Mouse (Mus musculus) kidney, adult 2 months (tissue): ENCODE data around the gene Arl13b. TPM values are rescaled to one million over a fixed set of nuclear protein-coding genes. Genes with fewer than 3 reads are reported as not detected.

Experiments
- DNase-seq: peaks from one replicate; pipeline ENCODE4 v3.0.0; 2021
- H3K27ac ChIP-seq: fragments of 200-500 bp; 2 replicates; pipeline ENCODE4 v1.5.1; 2012; ENCODE audit warnings: low read depth, low read length, control low read depth, inconsistent platforms; ENCODE audit not compliant: insufficient read depth
- H3K27me3 ChIP-seq: fragments of 200-500 bp; replicated peaks from 2 replicates; pipeline ENCODE4 v1.6.1; 2012; ENCODE audit warnings: mild to moderate bottlenecking, moderate library complexity, low read length, inconsistent platforms; ENCODE audit not compliant: control insufficient read depth, insufficient read depth
- H3K36me3 ChIP-seq: fragments of 200-500 bp; 2 replicates; pipeline ENCODE4 v1.6.1; 2012; ENCODE audit warnings: mild to moderate bottlenecking, moderate library complexity, low read length, inconsistent platforms; ENCODE audit not compliant: control insufficient read depth, insufficient read depth
- H3K4me1 ChIP-seq: fragments of 200-500 bp; 2 replicates; pipeline ENCODE4 v1.6.1; 2011; ENCODE audit warnings: low read length; ENCODE audit not compliant: control insufficient read depth, insufficient read depth
- H3K4me3 ChIP-seq: fragments of 200-500 bp; 2 replicates; pipeline ENCODE4 v1.5.1; 2011; ENCODE audit warnings: mild to moderate bottlenecking, low read depth, low read length, control low read depth; ENCODE audit not compliant: insufficient read depth
- CTCF ChIP-seq: fragments of 200-500 bp; conservative IDR thresholded peaks from 2 replicates; pipeline ENCODE4 v1.5.1; 2011; ENCODE audit warnings: low read depth, mild to moderate bottlenecking, control low read depth, low read length, moderate library complexity, mixed read lengths; ENCODE audit not compliant: insufficient read depth, insufficient read length
- POLR2A ChIP-seq: fragments of 200-500 bp; IDR thresholded peaks from one replicate; pipeline ENCODE4 v1.6.1; 2011; ENCODE audit warnings: low read depth, low read length, control low read depth
- WGBS: fragments of 180-500 bp; shearing (Covaris S2); methylation state at CpG from one replicate; pipeline ENCODE4 v1.1.7; 2018; 5-methylcytosine and 5-hydroxymethylcytosine counted together
- polyA plus RNA-seq: library from polyadenylated mRNA; depleted of rRNA; stranded (reverse); fragments of >200 nt; gene quantifications from 2 replicates; pipeline ENCODE4 v1.2.3, GENCODE M21; 2012; rRNA removed

Arl13b gene
- 2.5 and 2.8 TPM in 2 replicates for polyA plus RNA-seq

DNA sequence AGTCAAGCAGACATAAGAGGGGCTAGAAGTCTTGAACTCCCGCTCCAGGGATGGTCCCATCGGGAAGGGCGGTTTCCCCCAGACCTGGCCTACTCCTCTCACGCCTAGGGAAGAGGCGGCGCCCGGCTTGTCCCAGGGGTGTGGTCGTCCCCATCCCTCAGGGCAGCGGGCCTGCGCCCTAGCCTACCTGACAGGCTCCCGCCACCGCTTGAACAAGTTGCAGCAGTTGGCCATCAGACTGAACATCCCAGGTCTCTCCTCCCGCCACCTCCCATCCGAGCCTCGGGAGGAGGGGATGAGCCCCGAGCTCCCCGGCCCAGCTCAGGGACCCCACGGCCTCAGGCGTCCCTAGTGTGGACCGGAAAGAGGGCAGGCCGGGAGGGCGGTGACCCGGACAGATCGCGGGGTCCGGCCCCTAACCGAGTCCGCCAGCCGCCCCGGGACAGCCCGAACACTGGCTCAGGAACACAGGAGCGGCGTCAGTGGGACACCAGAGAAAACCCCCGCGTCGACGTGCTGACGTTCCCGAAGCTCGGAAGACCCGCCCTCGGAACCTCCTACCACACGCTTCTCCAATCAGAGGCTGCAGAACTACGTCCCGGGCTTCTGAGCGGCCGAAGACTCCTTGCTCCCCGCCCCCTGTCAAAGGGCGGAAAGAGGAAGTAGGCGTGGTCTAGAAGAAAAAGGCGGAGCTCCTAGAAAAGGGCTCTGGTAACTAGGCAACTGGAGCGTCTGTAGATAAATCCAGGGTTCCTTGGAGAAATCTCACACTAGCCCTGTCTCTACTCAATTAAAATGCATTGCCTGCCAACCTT is at the start of gene Arl13b:
Gene Arl13b (minus strand): TSS at position 543 of the 815 bp plus-strand sequence.
- Histone ChIP-seq H3K4me3 (peak within 1 kb of the TSS; percentile 92), H3K27ac (no peak within 1 kb of the TSS)

DNA sequence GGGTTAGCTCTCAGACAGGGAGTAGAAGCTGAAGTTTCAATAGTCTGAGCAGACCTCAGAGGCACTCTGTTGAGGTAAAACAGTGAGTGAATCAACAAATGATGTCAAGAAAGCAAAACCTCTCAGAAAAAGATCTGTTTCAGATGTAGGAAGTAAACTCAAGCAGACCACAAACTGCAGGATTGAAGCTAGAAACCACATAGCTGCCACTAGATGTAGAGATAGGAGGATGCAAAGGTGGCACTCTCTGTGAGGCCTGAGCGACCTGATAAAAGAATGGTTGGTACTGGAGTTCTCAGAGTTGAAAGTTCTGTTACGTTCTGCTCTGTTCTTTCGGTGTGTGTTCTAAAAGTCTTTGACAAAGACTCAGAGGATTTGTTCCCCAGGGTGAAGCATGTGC is 49.0 kb upstream of the Arl13b start:
- Histone ChIP-seq H3K27me3 (no peaks in the 10 kb centered on the region), H3K36me3 (no peaks in the 10 kb centered on the region), H3K4me1 (no peaks in the 10 kb centered on the region), H3K27ac (no peak overlapping the region), H3K4me3 (no peak overlapping the region)
- no peak for TF ChIP-seq POLR2A
- TF ChIP-seq CTCF, result no peak
- no peak for DNase-seq
- 89% methylated on average over 3 of the region's 3 CpGs for WGBS

More for the DNA sequence above, at the start of gene Arl13b:
- WGBS, result under 1% methylated on average over 52 of the region's 52 CpGs
- H3K36me3 ChIP-seq, result no peaks in the 10 kb centered on the region
- peaks cover 5% of the 10 kb centered on the region; the same call in 1 of the 2 replicates for H3K4me1 ChIP-seq
- TF ChIP-seq CTCF (no peak), POLR2A (no peak)
- H3K27me3 ChIP-seq, result no peaks in the 10 kb centered on the region
- DNase-seq, result peak; percentile 98

DNA sequence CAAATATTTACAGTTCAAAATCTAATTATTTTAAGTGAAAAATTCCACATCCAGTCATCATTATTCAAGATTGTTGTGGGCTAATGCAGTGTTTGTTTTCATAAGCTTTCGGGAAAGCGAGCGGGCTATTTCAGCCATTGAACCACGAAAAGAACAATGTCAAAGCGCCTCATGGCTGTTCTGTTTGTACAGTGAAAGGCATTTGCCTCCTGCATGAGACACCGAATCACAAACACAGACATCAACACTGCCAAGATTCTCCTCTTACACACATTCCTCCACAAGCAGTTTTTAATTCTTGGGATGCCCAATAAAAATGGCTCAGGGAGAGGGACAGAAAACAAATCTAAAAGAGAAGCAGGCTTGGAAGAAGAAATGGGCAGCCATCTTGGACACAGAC is 27.2 kb upstream of the Arl13b start:
- H3K27me3 ChIP-seq, result no peaks in the 10 kb centered on the region

DNA sequence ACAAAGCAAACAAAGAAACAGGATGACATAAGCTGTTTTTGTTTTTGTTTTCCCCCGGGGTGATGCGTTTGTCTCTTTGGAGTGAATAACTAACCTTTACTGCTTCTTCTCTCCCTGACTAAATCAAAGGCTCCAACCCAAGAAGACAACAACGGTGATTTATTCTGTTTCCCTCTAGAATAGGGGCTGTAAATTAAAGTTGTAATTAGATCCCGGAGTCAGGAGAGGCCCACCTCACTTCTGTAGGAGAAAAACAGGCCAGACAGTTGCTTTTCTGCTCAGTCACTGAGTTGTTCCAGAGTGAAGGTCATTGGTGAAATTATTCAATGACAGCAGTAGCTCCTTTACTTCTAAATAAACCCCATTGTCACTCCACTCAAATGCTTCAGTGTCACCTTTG is 26.3 kb upstream of the Arl13b start:
- Histone ChIP-seq H3K36me3 (no peaks in the 10 kb centered on the region), H3K4me3 (no peak overlapping the region), H3K4me1 (no peaks in the 10 kb centered on the region), H3K27me3 (no peaks in the 10 kb centered on the region), H3K27ac (no peak overlapping the region)
- no peak for DNase-seq
- 19% methylated on average over 4 of the region's 4 CpGs for WGBS
- TF ChIP-seq CTCF, result no peak
- no peak for TF ChIP-seq POLR2A

More for the DNA sequence above, 27.2 kb upstream of the Arl13b start:
- H3K4me1 ChIP-seq, result no peaks in the 10 kb centered on the region
- H3K36me3 ChIP-seq, result no peaks in the 10 kb centered on the region
- 41% methylated on average over 6 of the region's 6 CpGs for WGBS
- TF ChIP-seq CTCF (no peak), POLR2A (no peak)
- H3K27ac ChIP-seq, result no peak overlapping the region
- H3K4me3 ChIP-seq, result no peak overlapping the region
- DNase-seq, result no peak

DNA sequence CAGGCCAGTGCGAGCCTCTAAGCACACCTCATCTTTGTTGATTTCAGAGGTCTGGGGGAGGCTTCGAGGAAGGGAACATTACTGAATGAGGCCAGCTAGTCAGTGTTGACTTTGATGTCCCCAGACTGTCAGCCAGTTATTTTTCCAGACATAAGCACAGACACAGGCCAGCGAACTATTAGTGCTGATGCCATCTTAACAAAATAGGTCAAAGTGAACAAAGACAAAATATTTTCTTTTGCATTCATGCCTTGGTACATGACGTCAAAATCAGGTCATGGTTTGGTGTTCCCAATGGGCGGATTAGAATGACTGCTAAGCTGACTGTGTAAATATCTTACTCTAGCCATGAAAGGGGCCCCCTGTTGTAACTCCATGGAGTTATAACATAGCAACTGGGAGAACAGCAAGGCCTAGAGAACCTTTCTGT is 25.9 kb upstream of the Arl13b start:
- Histone ChIP-seq H3K36me3 (no peaks in the 10 kb centered on the region), H3K4me1 (no peaks in the 10 kb centered on the region), H3K27ac (no peak overlapping the region), H3K27me3 (no peaks in the 10 kb centered on the region), H3K4me3 (no peak overlapping the region)
- WGBS, result 49% methylated on average over 5 of the region's 5 CpGs
- no peak for TF ChIP-seq POLR2A
- no peak for TF ChIP-seq CTCF
- no peak for DNase-seq

DNA sequence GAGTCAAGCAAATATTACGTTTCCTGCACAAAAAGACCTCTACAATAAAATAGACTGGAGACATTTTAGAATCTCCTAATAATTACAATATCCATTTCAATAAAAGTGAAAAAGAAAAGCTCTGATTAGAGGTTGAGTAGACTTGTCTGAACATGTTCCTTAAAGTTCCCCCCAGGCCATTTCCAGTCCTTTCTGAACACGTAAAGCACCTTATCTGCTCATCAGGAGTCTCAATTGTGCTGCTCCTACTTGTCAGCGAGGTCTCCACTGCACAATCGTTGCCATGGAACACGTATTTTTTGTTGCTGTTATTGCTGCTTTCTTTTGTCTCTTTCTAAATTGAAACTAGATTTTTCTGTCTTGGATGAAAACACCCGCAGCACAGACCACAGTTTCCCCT is 14.6 kb upstream of the Arl13b start:
- WGBS, result 76% methylated on average over 6 of the region's 6 CpGs

DNA sequence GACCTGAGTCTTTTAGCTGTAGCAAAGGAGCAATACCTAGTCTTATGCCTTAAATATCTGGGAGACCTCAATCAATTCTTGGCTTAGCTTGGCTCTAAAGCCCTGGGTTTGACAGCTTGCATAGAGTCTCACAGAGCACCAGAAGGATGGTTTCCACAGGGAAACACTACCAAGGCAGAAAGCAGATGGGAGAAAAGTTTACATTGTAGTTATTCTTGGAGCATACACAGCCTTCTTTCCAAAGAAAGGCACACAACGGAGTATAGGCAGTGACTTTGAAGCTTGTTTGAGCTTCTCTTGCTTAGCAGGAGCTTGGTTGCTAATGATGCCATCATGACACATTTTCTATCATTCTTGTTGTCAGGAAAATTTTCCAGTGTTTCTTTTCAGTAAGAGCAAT is 13.3 kb upstream of the Arl13b start:
- DNase-seq, result no peak
- H3K4me3 ChIP-seq, result no peak overlapping the region
- WGBS, result 89% methylated on average over 1 of the region's 1 CpGs
- TF ChIP-seq CTCF (no peak), POLR2A (no peak)
- H3K4me1 ChIP-seq, result no peaks in the 10 kb centered on the region; the same call in 1 of the 2 replicates
- no peaks in the 10 kb centered on the region for H3K36me3 ChIP-seq
- no peaks in the 10 kb centered on the region for H3K27me3 ChIP-seq
- no peak overlapping the region for H3K27ac ChIP-seq

More for the DNA sequence above, 14.6 kb upstream of the Arl13b start:
- Histone ChIP-seq H3K27me3 (no peaks in the 10 kb centered on the region), H3K4me1 (no peaks in the 10 kb centered on the region; the same call in 1 of the 2 replicates), H3K36me3 (no peaks in the 10 kb centered on the region), H3K4me3 (no peak overlapping the region), H3K27ac (no peak overlapping the region)
- no peak for DNase-seq
- TF ChIP-seq POLR2A (no peak), CTCF (no peak)
